Mouse (Mus musculus): Measurements from ENCODE around the gene Cir1. TPM values are rescaled to one million over a fixed set of nuclear protein-coding genes. Genes with fewer than 3 reads are reported as not detected.
A peak's percentile ranks its signal among the peaks of the same experiment; 100 is the strongest.

Gene Cir1
- polyA plus RNA-seq (2015; fragmentation: Nextera tagmentation; extraction: Ambion mirVana) = 28.5 and 30.5 TPM in 2 replicates

DNA sequence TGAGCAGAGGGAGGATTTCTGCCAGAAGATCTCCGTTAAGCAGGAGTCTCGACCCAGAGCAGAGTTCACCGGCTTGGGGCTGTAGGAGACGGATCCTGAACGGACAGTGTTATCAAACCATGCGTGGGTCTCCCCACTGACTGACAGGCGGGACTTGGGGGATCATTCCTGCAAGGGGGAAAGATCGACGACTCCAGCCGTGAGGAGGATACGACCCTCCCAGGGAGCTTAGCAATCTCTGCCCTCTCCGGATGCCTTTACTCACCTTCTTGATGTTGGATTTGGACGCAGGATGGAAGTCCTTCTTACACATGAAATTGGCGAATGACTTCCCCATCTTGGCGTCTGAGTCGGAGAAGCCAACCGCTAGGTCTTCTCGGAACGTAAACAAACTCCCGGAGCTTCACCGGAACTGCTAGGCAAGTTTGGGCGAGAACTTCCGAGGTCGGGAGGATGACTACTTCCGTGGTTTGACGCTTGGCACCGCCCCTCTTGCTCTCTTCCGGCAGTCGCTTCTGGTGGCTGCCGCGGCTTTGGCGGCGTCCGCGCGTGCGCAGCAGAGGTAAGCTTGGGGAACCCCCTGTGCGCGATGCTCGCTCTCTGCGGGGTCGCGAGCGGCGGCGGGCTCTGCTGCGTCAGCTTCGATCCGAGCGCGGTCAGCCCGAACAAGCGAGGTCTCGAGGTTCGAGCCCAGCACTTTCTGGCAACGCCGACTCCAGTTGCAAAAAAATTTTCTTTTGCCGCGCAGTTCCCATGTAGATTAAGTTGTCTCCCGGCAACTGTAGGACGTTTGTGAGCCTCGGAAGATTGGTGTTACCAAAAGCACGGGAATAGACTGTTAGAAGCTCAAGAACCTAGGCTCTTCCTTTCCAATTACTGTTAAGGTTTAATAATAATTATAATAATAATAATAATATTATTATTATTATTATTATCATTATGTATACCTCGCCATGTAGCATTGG is at the start of gene Cir1, which contains the start of gene Scrn3:
Gene Cir1 (minus strand): TSS at position 550 of the 965 bp plus-strand sequence.
Gene Scrn3 (plus strand): TSS at position 450 of the 965 bp plus-strand sequence.
- Histone ChIP-seq H3K9me3 (no peaks in the 10 kb centered on the region), H3K4me3 (peak within 1 kb of the TSS; percentile 56), H3K27ac (replicated peaks) (peak within 1 kb of the TSS; percentile 81), H3K9ac (replicated peaks) (peak within 1 kb of the TSS; percentile 68), H3K36me3 (peaks cover 22% of the 10 kb centered on the region), H3K27me3 (no peaks in the 10 kb centered on the region), H3K4me2 (replicated peaks) (peak within 1 kb of the TSS; percentile 93), H3K4me1 (peaks cover 18% of the 10 kb centered on the region)
- ATAC-seq (replicated peaks) = peak; percentile 97
- under 1% methylated on average over 64 of the region's 64 CpGs for WGBS

DNA sequence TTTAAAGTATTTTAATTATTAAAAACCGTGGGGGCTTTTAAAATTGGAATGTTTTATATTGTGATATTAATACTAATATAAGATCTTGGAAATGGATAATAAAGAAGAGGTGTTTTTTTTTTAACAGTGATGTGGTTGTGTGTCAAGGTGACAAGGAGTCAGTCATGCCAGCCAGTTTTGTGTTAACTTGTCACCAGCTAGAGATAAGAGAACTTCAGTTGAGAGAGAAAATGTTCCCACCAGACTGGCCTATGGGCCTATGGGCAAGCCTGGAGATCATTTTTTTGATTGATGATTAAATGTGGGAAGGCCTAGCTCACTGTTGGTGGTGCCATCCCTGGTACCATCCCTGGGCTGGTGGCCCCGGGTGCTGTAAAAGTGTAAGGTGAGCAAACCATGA is 48.0 kb upstream of the Cir1 start:
- no peak for ATAC-seq (replicated peaks)
- no peaks in the 10 kb centered on the region for H3K9me3 ChIP-seq
- no peak overlapping the region for H3K4me3 ChIP-seq
- no peak overlapping the region for H3K4me2 ChIP-seq (replicated peaks)
- no peak overlapping the region for H3K27ac ChIP-seq (replicated peaks)
- no peaks in the 10 kb centered on the region for H3K27me3 ChIP-seq
- H3K4me1 ChIP-seq = no peaks in the 10 kb centered on the region
- WGBS = 91% methylated on average over 2 of the region's 2 CpGs
- H3K36me3 ChIP-seq = peaks cover 8% of the 10 kb centered on the region; the same call in 1 of the 2 replicates
- no peak overlapping the region for H3K9ac ChIP-seq (replicated peaks)

DNA sequence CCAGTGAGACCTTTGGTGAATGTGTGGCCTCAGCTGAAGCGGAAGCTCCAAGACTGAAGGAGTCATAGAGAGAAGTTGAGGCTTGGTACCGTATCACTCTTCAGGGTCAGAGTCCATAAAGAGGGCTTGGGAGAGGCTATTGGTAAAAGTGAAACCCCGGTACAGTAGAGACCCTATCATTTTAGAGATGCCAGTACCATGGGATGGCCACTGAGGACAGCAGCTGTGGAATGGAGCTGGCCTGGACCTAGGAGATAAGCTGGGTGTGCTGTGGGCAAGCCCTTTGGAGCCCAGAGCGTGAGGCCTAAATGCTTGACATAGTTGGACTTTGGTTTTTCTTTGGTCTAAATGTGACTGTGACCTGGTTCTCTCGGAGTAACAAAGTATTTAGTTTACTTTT is 47.4 kb upstream of the Cir1 start:
- no peak overlapping the region for H3K4me3 ChIP-seq
- H3K9ac ChIP-seq (replicated peaks) = no peak overlapping the region
- 91% methylated on average over 5 of the region's 5 CpGs for WGBS
- H3K4me2 ChIP-seq (replicated peaks) = no peak overlapping the region
- no peaks in the 10 kb centered on the region for H3K4me1 ChIP-seq
- H3K27ac ChIP-seq (replicated peaks) = no peak overlapping the region
- no peak for ATAC-seq (replicated peaks)
- peaks cover 8% of the 10 kb centered on the region; the same call in 1 of the 2 replicates for H3K36me3 ChIP-seq
- no peaks in the 10 kb centered on the region for H3K27me3 ChIP-seq
- H3K9me3 ChIP-seq = no peaks in the 10 kb centered on the region

DNA sequence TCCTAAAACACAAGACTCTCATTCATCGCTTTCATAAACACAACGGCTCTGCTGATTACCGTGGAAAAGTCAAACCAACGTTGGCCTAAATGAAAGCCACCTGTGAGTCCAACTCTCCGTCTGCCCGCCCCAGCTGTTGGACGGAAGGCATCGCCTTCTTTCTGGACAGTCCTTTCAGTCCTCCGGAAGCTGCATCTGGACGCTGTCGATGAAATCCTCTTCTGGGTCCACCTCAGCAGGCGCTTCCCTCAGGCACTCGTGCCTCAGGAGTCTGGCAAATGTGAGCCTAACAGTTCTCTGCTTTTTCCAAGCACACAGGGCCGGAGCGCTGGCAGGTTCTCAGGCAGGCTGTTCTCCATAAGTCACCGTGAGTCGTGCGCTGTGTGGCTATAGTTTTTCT is 44.5 kb upstream of the Cir1 start:
- Histone ChIP-seq H3K4me2 (replicated peaks) (no peak overlapping the region), H3K4me3 (no peak overlapping the region), H3K27me3 (no peaks in the 10 kb centered on the region), H3K4me1 (peaks cover 8% of the 10 kb centered on the region), H3K27ac (replicated peaks) (no peak overlapping the region), H3K9ac (replicated peaks) (no peak overlapping the region), H3K9me3 (no peaks in the 10 kb centered on the region), H3K36me3 (peaks cover 5% of the 10 kb centered on the region; the same call in 1 of the 2 replicates)
- ATAC-seq (replicated peaks) = no peak
- 83% methylated on average over 18 of the region's 18 CpGs for WGBS

DNA sequence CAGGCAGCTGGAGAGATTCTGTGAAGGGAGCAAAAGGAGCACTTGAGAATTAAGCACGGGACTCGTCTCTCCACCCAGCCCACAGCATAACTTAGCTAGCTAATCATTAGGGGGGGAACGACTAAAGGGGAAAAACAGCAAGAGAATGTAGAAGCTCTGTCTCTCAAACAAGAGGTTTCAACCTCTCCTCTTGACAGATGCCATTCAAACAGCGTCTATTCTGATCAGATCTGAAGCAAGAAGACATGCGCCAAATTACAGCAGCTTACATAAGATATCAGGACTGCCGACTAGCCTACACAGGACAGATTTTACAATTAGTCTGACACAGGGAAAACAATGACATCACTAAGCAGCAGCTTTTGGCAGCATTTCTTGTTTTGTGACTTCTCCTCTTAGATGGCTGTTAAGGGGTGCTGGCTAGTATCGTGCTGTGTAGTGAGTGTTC is 39.5 kb upstream of the Cir1 start:
- peaks cover 28% of the 10 kb centered on the region for H3K4me1 ChIP-seq
- peak overlapping the region; percentile 1; the same call in 1 of the 2 replicates for H3K4me3 ChIP-seq
- WGBS = 9% methylated on average over 7 of the region's 7 CpGs
- peak; percentile 86 for ATAC-seq (replicated peaks)
- H3K9me3 ChIP-seq = no peaks in the 10 kb centered on the region
- peak overlapping the region; percentile 36 for H3K4me2 ChIP-seq (replicated peaks)
- peaks cover 3% of the 10 kb centered on the region; the same call in 1 of the 2 replicates for H3K36me3 ChIP-seq
- no peaks in the 10 kb centered on the region for H3K27me3 ChIP-seq
- no peak overlapping the region for H3K9ac ChIP-seq (replicated peaks)
- H3K27ac ChIP-seq (replicated peaks) = peak overlapping the region; percentile 80

DNA sequence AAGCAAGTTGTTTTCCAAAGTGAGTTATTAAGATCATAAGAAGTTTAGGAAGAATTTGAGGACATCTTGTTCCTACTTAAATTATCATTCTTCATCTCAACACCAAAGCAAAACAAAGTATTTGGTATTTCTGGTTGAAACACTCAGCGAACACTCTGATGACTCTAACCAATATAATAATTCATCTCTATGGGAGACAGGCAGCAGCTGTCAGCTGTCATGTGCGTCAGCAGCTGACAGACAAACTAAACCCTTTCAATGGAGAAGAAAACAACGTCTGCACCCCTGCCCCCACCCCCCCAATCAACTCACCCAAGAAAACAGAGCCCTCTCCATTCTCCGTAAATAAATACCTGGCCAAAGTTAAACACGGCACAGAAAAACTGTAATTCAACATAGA is 39.0 kb upstream of the Cir1 start:
- Histone ChIP-seq H3K27me3 (no peaks in the 10 kb centered on the region), H3K9ac (replicated peaks) (no peak overlapping the region), H3K27ac (replicated peaks) (peak overlapping the region; percentile 80), H3K36me3 (peaks cover 2% of the 10 kb centered on the region; the same call in 1 of the 2 replicates), H3K4me2 (replicated peaks) (peak overlapping the region; percentile 36; the same call in 1 of the 2 replicates), H3K9me3 (no peaks in the 10 kb centered on the region), H3K4me1 (peaks cover 32% of the 10 kb centered on the region), H3K4me3 (peak overlapping the region; percentile 1; the same call in 1 of the 2 replicates)
- peak; percentile 51 for ATAC-seq (replicated peaks)
- WGBS = 29% methylated on average over 5 of the region's 5 CpGs

DNA sequence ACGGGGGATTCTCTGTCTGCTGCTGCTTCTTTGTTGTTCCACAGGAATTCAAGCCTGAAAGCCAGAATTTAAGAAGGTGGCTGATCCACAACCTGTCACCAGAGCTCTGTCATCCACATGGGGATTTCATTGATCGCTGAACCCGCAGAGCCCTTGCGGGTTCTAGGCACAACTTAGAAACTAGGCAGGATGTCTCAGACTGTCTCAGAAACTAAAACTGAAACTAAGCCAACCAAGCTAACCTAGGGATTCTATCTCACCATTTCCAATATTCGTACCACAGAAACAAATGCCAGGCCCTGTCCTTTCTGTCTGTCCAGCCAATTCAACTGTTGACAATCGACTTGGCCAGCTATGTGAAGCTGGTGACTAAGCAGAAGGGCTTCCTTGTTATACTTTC is 35.7 kb upstream of the Cir1 start:
- Histone ChIP-seq H3K36me3 (no peaks in the 10 kb centered on the region), H3K4me1 (peaks cover 35% of the 10 kb centered on the region), H3K27me3 (no peaks in the 10 kb centered on the region), H3K27ac (replicated peaks) (no peak overlapping the region), H3K9me3 (no peaks in the 10 kb centered on the region), H3K4me2 (replicated peaks) (no peak overlapping the region), H3K9ac (replicated peaks) (no peak overlapping the region), H3K4me3 (no peak overlapping the region)
- ATAC-seq (replicated peaks) = no peak
- 86% methylated on average over 6 of the region's 6 CpGs for WGBS

DNA sequence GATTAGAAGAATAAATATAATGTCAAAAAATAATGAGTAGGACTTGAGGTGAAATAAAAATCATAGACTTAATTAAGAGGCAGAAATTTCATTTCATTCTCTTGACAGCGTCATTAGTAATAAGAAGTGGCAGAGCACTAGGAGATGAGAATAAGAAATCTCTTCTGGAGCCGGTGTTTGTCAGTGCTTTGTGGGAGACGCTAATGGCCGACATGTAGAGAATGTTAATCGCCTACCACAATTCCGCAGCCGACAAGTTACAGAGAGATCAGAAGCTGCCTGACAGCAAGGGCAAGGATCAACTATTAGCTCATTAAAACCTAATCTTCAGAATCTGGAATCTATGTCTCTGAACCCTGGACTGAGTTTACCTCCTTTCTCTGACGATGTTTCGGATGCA is 35.3 kb upstream of the Cir1 start:
- H3K9ac ChIP-seq (replicated peaks) = no peak overlapping the region
- H3K4me2 ChIP-seq (replicated peaks) = no peak overlapping the region
- H3K4me1 ChIP-seq = peaks cover 34% of the 10 kb centered on the region
- H3K4me3 ChIP-seq = no peak overlapping the region
- H3K27ac ChIP-seq (replicated peaks) = no peak overlapping the region
- H3K36me3 ChIP-seq = no peaks in the 10 kb centered on the region
- H3K9me3 ChIP-seq = no peaks in the 10 kb centered on the region
- WGBS = 44% methylated on average over 9 of the region's 9 CpGs
- ATAC-seq (replicated peaks) = no peak
- H3K27me3 ChIP-seq = no peaks in the 10 kb centered on the region

DNA sequence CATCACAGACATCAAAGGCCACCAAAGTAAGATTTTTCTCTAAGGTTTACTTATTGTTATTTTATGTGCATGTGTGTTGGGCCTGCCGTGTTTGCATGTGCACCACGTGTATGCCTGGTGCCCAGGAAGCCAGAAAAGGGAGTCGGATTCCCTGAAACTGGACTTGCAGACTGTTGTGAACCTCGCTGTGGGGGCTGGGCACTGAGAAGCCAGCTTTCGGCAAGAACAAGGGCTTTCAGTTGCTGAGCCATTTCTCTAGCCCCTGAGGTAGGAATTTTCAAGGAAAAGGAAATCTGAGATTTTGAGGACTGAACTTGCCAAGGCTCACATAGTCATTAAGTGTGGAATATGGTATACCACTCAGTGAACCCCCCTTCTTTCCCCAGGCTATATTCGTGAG is 34.6 kb upstream of the Cir1 start:
- peak overlapping the region; percentile 68 for H3K27ac ChIP-seq (replicated peaks)
- peaks cover 28% of the 10 kb centered on the region for H3K4me1 ChIP-seq
- no peak overlapping the region for H3K9ac ChIP-seq (replicated peaks)
- H3K4me2 ChIP-seq (replicated peaks) = no peak overlapping the region
- ATAC-seq (replicated peaks) = no peak
- H3K9me3 ChIP-seq = no peaks in the 10 kb centered on the region
- WGBS = 64% methylated on average over 6 of the region's 6 CpGs
- H3K27me3 ChIP-seq = no peaks in the 10 kb centered on the region
- no peaks in the 10 kb centered on the region for H3K36me3 ChIP-seq
- H3K4me3 ChIP-seq = no peak overlapping the region

DNA sequence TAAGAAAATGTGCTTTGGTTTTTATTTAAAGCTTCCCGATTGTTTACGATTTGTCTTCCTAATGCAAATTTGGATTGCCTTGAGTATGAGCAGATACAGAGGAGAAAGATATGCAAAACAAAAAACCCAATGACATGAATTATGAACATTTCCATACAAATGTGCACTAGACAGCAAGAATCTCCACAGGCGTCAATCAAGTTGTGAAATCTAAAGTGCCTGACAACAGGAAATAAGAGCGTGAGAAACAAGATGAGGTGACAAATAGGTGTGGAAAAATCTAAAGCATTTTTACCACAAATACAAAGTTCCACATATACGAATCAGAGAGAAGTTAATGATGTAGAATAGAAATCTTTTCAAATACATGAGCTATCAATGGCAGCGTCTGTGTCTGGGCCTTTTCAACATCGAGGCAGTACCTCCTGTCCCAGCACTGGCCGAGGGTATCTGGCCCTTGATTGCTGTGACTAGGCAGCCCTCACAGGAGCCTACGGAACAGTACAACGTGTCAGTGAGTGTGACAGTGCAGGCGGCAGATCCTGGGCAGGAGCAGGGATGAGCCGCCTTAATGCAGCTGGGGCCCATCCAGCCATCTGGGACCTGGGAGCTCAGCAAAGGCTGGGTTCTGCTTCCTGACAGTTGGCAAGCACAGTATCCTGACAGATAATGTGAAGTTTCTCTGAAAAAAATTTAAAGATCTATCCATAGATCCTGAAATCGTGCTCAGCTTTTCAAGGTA is 34.0 kb upstream of the Cir1 start:
- 61% methylated on average over 13 of the region's 13 CpGs for WGBS
- no peak overlapping the region for H3K4me3 ChIP-seq
- H3K36me3 ChIP-seq = no peaks in the 10 kb centered on the region
- no peak overlapping the region for H3K9ac ChIP-seq (replicated peaks)
- H3K4me1 ChIP-seq = peaks cover 22% of the 10 kb centered on the region
- H3K27ac ChIP-seq (replicated peaks) = peak overlapping the region; percentile 68
- peak; percentile 64 for ATAC-seq (replicated peaks)
- H3K9me3 ChIP-seq = no peaks in the 10 kb centered on the region
- no peak overlapping the region for H3K4me2 ChIP-seq (replicated peaks)
- H3K27me3 ChIP-seq = no peaks in the 10 kb centered on the region

DNA sequence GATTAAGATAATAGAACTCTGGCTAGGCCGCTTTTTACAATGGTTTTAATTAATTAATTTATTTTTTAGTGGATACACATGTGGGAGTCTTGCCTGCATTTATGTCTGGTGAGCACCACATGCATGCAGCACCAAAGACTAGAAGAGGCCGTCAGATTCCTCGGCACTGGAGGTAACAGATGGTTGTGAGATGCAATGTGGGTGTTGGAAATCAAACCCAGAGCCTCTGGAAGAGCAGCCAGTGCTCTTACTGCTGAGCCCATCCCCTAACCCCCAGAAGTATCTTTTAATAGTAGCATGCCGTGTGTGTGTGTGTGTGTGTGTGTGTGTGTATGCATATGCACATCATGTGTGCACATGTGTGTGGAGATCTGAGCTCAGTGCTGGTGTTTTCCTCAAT is 32.7 kb upstream of the Cir1 start:
- Histone ChIP-seq H3K36me3 (no peaks in the 10 kb centered on the region), H3K4me2 (replicated peaks) (no peak overlapping the region), H3K4me3 (no peak overlapping the region), H3K9ac (replicated peaks) (no peak overlapping the region), H3K9me3 (no peaks in the 10 kb centered on the region), H3K27me3 (no peaks in the 10 kb centered on the region), H3K4me1 (peaks cover 16% of the 10 kb centered on the region), H3K27ac (replicated peaks) (no peak overlapping the region)
- ATAC-seq (replicated peaks) = no peak
- WGBS = 77% methylated on average over 4 of the region's 4 CpGs

DNA sequence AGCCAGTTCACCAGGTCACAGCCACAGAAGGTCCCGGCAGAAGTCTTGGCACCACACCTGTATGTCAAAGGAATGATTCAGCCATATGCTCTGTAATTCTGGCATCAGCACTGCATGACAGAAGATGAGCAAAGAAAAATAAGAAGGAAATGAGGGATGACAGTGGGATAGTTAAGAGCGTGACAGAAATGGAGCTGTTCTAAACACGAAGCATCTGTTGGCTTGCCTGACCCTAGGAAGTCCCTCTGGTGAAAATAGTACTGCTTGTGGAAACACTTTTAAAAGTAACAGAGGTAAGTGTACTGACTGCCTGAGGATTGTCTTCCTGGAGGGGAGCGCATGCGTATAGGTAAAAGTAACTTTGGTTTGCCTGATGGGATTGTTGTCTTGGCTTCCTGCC is 31.2 kb upstream of the Cir1 start:
- 89% methylated on average over 5 of the region's 5 CpGs for WGBS
- peaks cover 16% of the 10 kb centered on the region for H3K4me1 ChIP-seq
- H3K27ac ChIP-seq (replicated peaks) = no peak overlapping the region
- no peak overlapping the region for H3K9ac ChIP-seq (replicated peaks)
- H3K9me3 ChIP-seq = no peaks in the 10 kb centered on the region
- no peaks in the 10 kb centered on the region for H3K27me3 ChIP-seq
- no peaks in the 10 kb centered on the region for H3K36me3 ChIP-seq
- no peak overlapping the region for H3K4me2 ChIP-seq (replicated peaks)
- no peak for ATAC-seq (replicated peaks)
- no peak overlapping the region for H3K4me3 ChIP-seq

All from forebrain, embryonic 15.5 days (tissue).